Mouse (Mus musculus) neural tube, embryonic 15.5 days (tissue): ENCODE measurements at regions not wholly inside any gene's neighbourhood (a gene's known extent, or its start where the extent isn't known, plus 50 kb on each side); places are given as distances from the start of the nearest gene placed in this dataset.
A peak's percentile ranks its signal among the peaks of the same experiment; 100 is the strongest.

Experiments used
- ATAC-seq: fragments of 200-750 bp; cut with Nextera tagmentation; 2 replicates; pipeline ENCODE4 v1.8.0; 2017; ENCODE audit warnings: mild to moderate bottlenecking, moderate TSS enrichment, moderate library complexity; ENCODE audit not compliant: low FRiP score
- H3K27ac ChIP-seq: fragments of 300-500 bp; sonication (generic); replicated peaks from 2 replicates; pipeline ENCODE4 v1.5.1; 2015; ENCODE audit warnings: mild to moderate bottlenecking, inconsistent platforms
- H3K27me3 ChIP-seq: fragments of 300-500 bp; sonication (generic); replicated peaks from 2 replicates; pipeline ENCODE4 v1.6.1; 2015; ENCODE audit warnings: inconsistent platforms
- H3K36me3 ChIP-seq: fragments of 300-500 bp; sonication (generic); 2 replicates; pipeline ENCODE4 v1.6.1; 2015; ENCODE audit warnings: inconsistent platforms
- H3K4me1 ChIP-seq: fragments of 300-500 bp; sonication (generic); 2 replicates; pipeline ENCODE4 v1.6.1; 2015; ENCODE audit warnings: inconsistent platforms
- H3K4me2 ChIP-seq: fragments of 300-500 bp; sonication (generic); 2 replicates; pipeline ENCODE4 v1.6.1; 2015; ENCODE audit warnings: inconsistent platforms, mild to moderate bottlenecking, moderate library complexity
- H3K4me3 ChIP-seq: fragments of 300-500 bp; sonication (generic); replicated peaks from 2 replicates; pipeline ENCODE4 v1.5.1; 2015; ENCODE audit warnings: mild to moderate bottlenecking, inconsistent platforms
- H3K9ac ChIP-seq: fragments of 300-500 bp; sonication (generic); replicated peaks from 2 replicates; pipeline ENCODE4 v1.6.1; 2015; ENCODE audit warnings: mild to moderate bottlenecking, inconsistent platforms
- H3K9me3 ChIP-seq: fragments of 300-500 bp; sonication (generic); replicated peaks from 2 replicates; pipeline ENCODE4 v1.6.1; 2016; ENCODE audit warnings: inconsistent platforms
- WGBS: fragments of 180-500 bp; shearing (Covaris S2); methylation state at CpG from one replicate; pipeline ENCODE4 v1.1.7; 2015; ENCODE audit warnings: mixed read lengths; 5-methylcytosine and 5-hydroxymethylcytosine counted together

DNA sequence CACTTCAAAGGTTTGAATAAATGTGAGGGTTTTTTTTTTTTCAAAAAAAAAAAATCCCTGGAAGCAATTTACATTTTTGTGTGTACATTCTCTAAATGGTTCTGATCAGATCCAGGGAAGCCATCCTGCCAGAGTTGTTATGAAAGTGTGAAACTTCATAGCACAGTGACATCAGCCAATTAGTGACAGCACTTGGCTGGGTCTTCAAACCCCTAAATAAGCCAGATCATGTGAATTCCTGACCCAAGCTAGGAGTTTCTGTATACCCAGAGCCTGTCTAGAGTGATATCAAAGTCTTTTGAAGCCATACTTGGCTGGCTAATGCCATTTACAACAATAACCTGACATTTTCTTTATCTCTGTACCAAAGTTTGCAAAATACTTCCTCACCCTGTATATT, 151.6 kb upstream of the Kirrel3 start:
- Histone ChIP-seq H3K36me3 (no peaks in the 10 kb centered on the region), H3K9ac (no peak overlapping the region), H3K4me3 (no peak overlapping the region), H3K4me2 (no peak overlapping the region), H3K27me3 (no peaks in the 10 kb centered on the region), H3K27ac (no peak overlapping the region), H3K4me1 (peaks cover 10% of the 10 kb centered on the region; the same call in 1 of the 2 replicates), H3K9me3 (no peaks in the 10 kb centered on the region)
- ATAC-seq, result no peak

DNA sequence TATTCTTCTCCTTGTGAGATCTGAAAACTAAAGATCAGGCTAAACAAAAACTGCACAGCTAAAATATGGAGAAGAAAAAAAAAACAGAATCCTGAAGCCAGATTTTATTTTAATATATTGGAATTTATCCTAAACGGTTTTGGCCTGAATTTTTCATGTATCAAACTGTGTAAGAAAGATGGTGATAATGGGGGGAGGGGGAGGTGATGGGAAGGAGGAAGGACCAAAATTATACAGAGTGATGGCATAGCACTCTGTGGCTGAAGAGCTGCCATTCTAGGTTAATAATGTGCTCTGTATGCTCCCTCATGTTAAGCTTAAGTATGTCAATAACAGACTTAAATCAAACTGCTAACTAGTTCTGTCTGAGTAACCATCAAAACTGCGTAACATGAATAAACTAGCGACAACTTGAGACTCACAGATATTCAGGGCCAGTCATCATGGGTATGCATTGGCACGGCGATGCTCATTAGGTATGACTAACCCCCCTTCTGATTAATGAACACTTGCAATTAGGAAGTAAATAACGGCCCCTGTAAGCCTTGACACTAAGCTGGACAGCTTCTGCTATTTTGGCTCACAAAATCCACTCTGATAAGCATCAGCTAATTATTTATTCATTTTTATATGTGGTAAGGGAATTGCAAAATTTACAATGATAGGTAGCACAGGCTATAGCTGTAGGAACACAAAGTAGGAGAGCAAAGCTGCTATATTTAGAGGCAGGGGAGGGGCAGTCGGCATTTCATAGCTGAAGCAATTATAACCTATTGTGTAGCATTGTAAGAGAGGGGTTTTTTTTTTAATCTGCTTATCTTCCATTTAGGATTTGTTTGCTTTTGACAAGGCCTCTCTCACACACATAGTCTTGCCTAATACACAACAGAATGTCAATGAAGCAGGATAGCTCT, 150.9 kb upstream of the Kirrel3 start:
- H3K4me2 ChIP-seq, result no peak overlapping the region
- no peaks in the 10 kb centered on the region for H3K27me3 ChIP-seq
- peaks cover 10% of the 10 kb centered on the region; the same call in 1 of the 2 replicates for H3K4me1 ChIP-seq
- H3K9me3 ChIP-seq, result no peaks in the 10 kb centered on the region
- ATAC-seq, result no peak
- H3K36me3 ChIP-seq, result no peaks in the 10 kb centered on the region
- H3K27ac ChIP-seq, result no peak overlapping the region
- WGBS, result 52% methylated on average over 7 of the region's 7 CpGs
- no peak overlapping the region for H3K9ac ChIP-seq
- H3K4me3 ChIP-seq, result no peak overlapping the region

DNA sequence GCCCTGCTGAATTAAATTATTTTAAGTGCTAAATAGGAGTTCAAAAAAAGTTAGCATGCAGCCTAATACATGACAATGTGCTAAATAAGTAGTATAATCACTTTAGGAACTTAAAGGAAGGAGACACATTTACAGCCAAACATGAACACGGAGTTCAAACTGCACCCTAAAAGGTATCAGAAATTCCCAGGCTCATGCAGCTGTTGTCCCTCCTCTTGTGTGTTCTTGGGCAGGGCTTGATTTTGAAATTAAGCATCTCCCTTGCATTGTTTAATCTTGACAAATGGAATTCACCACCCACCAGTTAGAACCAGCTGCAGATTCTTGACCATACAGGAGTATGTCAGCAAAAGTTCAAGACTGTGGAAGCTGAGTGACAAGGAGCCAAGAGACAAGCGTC, 137.3 kb upstream of the Kirrel3 start:
- H3K4me2 ChIP-seq, result no peak overlapping the region
- H3K4me1 ChIP-seq, result peaks cover 5% of the 10 kb centered on the region; the same call in 1 of the 2 replicates
- no peaks in the 10 kb centered on the region for H3K36me3 ChIP-seq
- no peaks in the 10 kb centered on the region for H3K27me3 ChIP-seq
- no peak overlapping the region for H3K27ac ChIP-seq
- WGBS, result 73% methylated on average over 2 of the region's 2 CpGs
- H3K9me3 ChIP-seq, result no peaks in the 10 kb centered on the region
- no peak overlapping the region for H3K9ac ChIP-seq
- ATAC-seq, result no peak
- no peak overlapping the region for H3K4me3 ChIP-seq

DNA sequence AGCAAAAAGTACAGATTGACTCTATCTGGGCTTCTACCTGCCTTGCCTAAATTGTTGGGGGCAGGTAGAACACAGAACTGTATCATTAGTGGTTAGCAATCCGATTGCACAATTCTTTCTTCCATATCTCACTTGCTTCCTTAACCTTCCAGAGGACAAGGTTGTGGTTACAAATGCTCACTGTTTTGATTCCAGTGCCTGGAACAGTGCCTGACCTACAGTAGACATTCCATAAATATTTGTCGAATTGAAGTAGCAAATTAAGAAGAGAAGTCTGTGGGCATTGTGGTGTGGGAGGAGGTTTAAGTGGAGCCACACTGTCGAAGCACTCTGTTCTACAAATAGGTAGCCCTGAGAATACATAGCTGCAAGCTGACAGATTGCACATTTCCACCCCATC, 135.7 kb upstream of the Kirrel3 start:
- no peak overlapping the region for H3K9ac ChIP-seq
- H3K4me3 ChIP-seq, result no peak overlapping the region
- no peak overlapping the region for H3K4me2 ChIP-seq
- no peak for ATAC-seq
- no peak overlapping the region for H3K27ac ChIP-seq
- 92% methylated on average over 3 of the region's 3 CpGs for WGBS
- H3K4me1 ChIP-seq, result peaks cover 11% of the 10 kb centered on the region; the same call in 1 of the 2 replicates
- H3K27me3 ChIP-seq, result no peaks in the 10 kb centered on the region
- no peaks in the 10 kb centered on the region for H3K36me3 ChIP-seq
- H3K9me3 ChIP-seq, result no peaks in the 10 kb centered on the region

DNA sequence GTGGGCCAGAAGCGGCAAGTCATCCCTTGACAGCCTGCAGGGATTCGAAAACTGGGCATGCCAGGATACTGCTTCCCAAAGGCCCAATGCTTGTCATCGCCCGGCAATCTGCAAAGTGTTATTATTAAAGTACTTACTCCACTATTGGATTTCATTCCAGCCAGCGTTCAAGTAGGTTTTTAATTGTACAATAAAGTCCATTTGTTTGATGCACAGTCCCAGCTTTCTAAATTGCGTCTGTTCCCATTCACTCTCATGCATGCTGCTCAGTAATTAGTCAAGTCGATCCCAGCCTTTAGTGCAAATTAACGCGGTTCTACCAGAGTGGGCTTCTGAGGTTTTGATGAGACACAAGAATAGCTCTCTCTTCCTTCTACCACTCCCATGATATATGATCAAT, 131.9 kb upstream of the Kirrel3 start:
- Histone ChIP-seq H3K9ac (no peak overlapping the region), H3K4me1 (peaks cover 11% of the 10 kb centered on the region; the same call in 1 of the 2 replicates), H3K4me3 (no peak overlapping the region), H3K4me2 (no peak overlapping the region), H3K36me3 (no peaks in the 10 kb centered on the region), H3K9me3 (no peaks in the 10 kb centered on the region), H3K27ac (no peak overlapping the region), H3K27me3 (no peaks in the 10 kb centered on the region)
- WGBS, result 48% methylated on average over 9 of the region's 9 CpGs
- ATAC-seq, result peak; percentile 53; the same call in 1 of the 2 replicates

DNA sequence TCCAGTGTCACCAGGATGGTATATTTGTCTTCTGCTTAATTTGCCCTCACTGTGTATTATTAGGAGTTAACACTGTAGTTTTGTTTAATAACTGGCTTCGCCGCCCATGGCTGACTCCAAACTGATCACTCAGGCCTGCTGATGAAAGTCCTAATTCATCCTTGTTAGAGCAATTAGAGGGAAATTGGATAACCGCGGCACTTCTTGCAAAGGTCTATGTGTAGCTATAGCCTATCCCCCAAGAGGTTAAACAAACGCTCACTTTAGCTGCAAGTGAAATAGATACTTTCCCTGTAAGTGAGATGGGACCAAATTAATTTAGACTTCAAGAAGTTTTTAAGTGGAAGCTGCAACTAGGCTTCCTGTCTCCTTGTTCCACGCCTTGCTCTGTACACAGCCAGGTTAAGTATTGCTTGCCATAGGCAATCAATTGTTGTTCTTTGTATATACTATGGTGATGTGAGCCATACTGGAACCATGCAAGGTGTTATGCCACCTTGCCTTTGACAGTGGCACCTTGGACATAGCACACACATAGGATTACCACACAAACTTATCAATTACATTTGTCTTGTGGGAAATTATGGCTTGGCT, 130.9 kb upstream of the Kirrel3 start:
- Histone ChIP-seq H3K9ac (no peak overlapping the region), H3K27me3 (no peaks in the 10 kb centered on the region), H3K4me1 (peaks cover 11% of the 10 kb centered on the region; the same call in 1 of the 2 replicates), H3K4me2 (no peak overlapping the region), H3K9me3 (no peaks in the 10 kb centered on the region), H3K36me3 (no peaks in the 10 kb centered on the region), H3K4me3 (no peak overlapping the region), H3K27ac (no peak overlapping the region)
- ATAC-seq, result no peak
- WGBS, result 74% methylated on average over 6 of the region's 6 CpGs

DNA sequence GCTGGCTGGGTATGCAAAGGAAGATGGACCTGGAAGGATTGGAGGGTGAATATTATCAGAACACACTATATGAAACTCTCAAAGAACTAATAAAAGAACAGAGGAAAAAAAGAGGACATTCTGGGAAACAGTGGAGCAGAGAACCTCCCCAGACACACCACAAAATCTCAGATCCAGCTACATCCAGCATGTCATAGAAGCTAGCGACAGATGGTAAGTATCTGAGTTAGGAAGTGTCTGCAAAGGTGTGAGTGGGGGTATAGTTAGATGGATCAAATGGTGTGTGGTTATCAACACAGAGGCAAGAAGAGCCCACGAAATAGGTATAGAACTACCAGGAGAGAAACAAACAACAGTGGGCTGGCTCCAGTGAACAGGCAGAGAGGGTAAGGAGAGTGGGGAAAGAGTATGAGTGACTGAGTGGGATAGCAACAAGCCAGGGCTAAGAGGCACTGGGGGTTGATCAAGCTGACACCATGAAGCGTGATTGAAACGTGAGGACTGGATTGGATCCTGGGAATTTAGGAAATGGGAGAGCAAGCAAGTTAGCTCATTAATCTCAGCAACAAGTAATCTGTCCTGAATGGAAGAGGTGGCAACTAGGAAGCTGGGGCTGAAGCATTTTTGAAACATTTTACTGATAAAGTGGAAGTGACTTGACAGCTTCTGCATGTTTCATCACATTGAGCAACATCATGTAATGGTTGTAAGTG, 114.9 kb upstream of the Kirrel3 start:
- ATAC-seq, result no peak
- Histone ChIP-seq H3K9me3 (no peaks in the 10 kb centered on the region), H3K4me3 (no peak overlapping the region), H3K9ac (no peak overlapping the region), H3K27me3 (no peaks in the 10 kb centered on the region), H3K4me1 (no peaks in the 10 kb centered on the region), H3K4me2 (no peak overlapping the region), H3K27ac (no peak overlapping the region), H3K36me3 (no peaks in the 10 kb centered on the region)
- WGBS, result 80% methylated on average over 4 of the region's 4 CpGs

DNA sequence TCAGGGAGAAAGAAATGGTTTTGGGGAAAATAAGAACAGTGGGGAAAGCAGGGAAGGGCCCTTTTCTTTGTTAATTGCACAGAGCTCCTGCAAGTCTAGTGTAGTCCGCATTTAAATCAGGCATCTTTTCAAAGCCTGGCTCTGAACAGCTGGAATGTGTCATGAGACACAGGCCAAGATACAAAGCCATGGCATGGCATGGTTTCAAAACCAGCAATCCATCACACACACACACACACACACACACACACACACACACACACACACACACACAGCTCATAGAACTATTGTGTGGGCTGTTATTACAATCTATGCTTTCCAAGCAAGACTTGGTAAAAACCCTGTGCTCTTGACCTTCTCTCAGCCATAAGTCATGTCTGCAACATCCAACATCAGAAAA, 110.5 kb upstream of the Kirrel3 start:
- no peak for ATAC-seq
- 44% methylated on average over 1 of the region's 1 CpGs for WGBS
- no peak overlapping the region for H3K27ac ChIP-seq
- no peaks in the 10 kb centered on the region for H3K36me3 ChIP-seq
- H3K9me3 ChIP-seq, result no peaks in the 10 kb centered on the region
- no peak overlapping the region for H3K4me3 ChIP-seq
- no peak overlapping the region for H3K4me2 ChIP-seq
- H3K4me1 ChIP-seq, result no peaks in the 10 kb centered on the region
- no peak overlapping the region for H3K9ac ChIP-seq
- H3K27me3 ChIP-seq, result no peaks in the 10 kb centered on the region

DNA sequence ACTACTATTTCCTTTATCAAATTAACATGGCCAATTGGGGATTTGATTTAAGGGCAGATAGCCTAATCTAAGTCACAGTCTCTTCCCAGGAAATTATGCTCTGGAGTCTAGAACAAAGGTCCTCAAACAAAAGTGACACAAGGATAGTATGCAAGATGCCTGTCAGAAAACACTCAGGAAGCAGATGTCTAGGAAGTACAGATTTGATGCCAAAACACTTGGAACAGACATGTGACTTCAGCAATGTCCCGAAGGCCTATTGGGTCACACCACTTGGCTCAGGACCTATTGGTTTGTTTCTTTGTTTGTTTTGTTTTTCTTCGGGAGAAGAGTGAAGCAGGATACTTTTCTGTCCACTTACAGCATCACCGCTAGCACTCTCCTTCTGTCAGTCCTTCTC, 105.7 kb upstream of the Kirrel3 start:
- no peaks in the 10 kb centered on the region for H3K36me3 ChIP-seq
- H3K9ac ChIP-seq, result no peak overlapping the region
- no peak overlapping the region for H3K27ac ChIP-seq
- H3K4me3 ChIP-seq, result no peak overlapping the region
- WGBS, result 85% methylated on average over 3 of the region's 3 CpGs
- no peak for ATAC-seq
- no peaks in the 10 kb centered on the region for H3K27me3 ChIP-seq
- no peak overlapping the region for H3K4me2 ChIP-seq
- H3K4me1 ChIP-seq, result no peaks in the 10 kb centered on the region
- H3K9me3 ChIP-seq, result no peaks in the 10 kb centered on the region

DNA sequence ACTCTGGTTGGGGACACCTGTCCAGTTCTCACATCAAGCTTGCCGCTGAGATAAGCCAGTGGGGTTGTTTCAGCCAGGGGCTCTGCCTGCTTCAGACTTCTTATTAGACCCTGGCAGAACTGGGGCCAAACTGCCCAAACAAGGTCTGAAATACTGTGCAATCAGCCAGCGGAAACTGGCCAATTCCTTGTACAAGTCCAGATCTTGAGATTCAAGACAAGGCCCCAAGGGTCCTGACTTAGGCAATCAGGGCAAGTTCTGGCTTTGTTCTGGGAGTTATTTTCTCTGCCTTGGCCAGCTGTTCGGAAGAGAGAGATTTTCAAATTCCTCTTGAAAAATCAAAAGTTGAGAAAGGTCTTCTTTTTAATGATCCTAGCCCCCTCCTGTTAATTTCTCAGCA, 104.1 kb upstream of the Kirrel3 start:
- Histone ChIP-seq H3K4me1 (no peaks in the 10 kb centered on the region), H3K27me3 (no peaks in the 10 kb centered on the region), H3K9ac (no peak overlapping the region), H3K9me3 (no peaks in the 10 kb centered on the region), H3K36me3 (no peaks in the 10 kb centered on the region), H3K4me3 (no peak overlapping the region), H3K27ac (no peak overlapping the region), H3K4me2 (no peak overlapping the region)
- no peak for ATAC-seq
- WGBS, result 88% methylated on average over 3 of the region's 3 CpGs

DNA sequence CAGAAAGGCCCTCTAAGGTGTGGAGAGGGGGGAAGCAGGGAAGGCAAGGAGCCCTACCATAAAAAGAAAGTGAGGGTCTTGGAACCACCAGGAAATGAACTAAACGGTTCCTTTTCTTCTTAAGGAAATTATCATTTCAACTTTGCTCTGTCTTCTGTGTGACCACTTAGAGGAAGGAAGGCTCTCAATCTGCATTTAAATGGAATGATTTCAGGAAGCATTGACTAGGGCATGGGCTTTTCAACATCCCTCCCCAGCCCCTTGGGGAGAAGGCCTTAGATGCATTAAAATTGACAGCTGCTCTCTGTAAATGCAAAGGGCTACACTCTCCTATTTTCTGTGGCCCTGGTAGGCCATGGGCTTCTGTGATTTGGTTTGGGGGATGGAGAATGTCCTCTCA, 103.5 kb upstream of the Kirrel3 start:
- H3K4me2 ChIP-seq, result no peak overlapping the region
- no peaks in the 10 kb centered on the region for H3K27me3 ChIP-seq
- no peaks in the 10 kb centered on the region for H3K4me1 ChIP-seq
- no peak overlapping the region for H3K9ac ChIP-seq
- H3K36me3 ChIP-seq, result no peaks in the 10 kb centered on the region
- no peak overlapping the region for H3K4me3 ChIP-seq
- no peak for ATAC-seq
- no peaks in the 10 kb centered on the region for H3K9me3 ChIP-seq
- WGBS, result 32% methylated on average over 1 of the region's 1 CpGs
- no peak overlapping the region for H3K27ac ChIP-seq

DNA sequence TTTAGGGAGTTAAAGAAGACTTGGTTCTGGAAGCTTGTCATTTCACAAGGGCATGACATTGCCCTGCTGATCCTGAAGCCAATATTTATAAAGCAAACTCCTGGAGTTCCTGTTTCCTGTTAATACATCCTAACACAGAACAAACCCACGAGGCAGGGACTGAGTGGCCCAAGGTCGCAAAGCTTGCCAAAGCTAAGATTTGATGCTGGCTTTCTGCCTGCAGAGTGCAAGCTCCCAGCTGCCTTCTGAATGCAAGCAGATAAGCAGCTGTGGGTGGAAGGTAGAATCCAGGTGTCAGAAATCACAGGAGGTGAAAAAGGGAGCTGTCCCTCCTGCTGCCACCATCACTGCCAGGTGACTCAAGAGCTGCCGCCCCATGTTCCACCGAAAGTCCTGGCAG, 99.6 kb upstream of the Kirrel3 start:
- Histone ChIP-seq H3K9ac (no peak overlapping the region), H3K4me3 (no peak overlapping the region)
- 78% methylated on average over 4 of the region's 4 CpGs for WGBS

More for the DNA sequence above, 99.6 kb upstream of the Kirrel3 start:
- no peaks in the 10 kb centered on the region for H3K36me3 ChIP-seq
- H3K4me2 ChIP-seq, result no peak overlapping the region
- H3K27ac ChIP-seq, result no peak overlapping the region
- no peaks in the 10 kb centered on the region for H3K4me1 ChIP-seq
- no peaks in the 10 kb centered on the region for H3K27me3 ChIP-seq
- no peak for ATAC-seq
- no peaks in the 10 kb centered on the region for H3K9me3 ChIP-seq
